Mouse (Mus musculus): ENCODE results near the gene Mrps18c.

The Mrps18c gene

DNA sequence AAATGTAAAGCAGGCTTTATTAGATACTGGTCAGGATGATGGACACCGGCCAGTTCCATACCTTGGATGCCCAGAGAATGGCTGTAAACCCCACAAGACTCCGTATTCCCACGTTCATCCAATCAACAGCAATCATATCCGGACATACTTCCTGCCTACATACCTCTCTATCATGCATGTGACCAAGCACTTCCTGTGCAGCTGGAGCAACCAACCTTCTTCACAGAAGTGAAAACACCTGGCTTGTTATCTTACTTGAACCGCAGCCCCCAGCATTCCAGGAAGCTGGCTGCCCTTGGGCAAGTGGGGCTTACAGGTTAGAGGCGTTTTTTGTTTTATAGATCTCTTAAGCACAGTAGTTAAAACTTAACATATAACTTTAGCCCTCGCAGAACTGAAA, 24.4 kb downstream of the Mrps18c start:
- in situ Hi-C loops (cut with MseI, MboI): loop anchor here in 1 of 2 experiments (5.0 kb wide), 1 partner anchor 94 kb away; no protein-coding TSS in a partner anchor

- in situ Hi-C loops (cut with MseI, MboI): no loop called here
Observed at GRCm38 (mm10) chr5:100825975-100826374, 27.5 kb downstream of the Mrps18c start.

- in situ Hi-C loops (cut with MseI, MboI): no loop called here
Observed at GRCm38 (mm10) chr5:100826531-100826930, 28.1 kb downstream of the Mrps18c start.

GRCm38 (mm10) chr5:100828701-100829100, 30.3 kb downstream of the Mrps18c start:
- in situ Hi-C loops (cut with MseI, MboI): no loop called here

- in situ Hi-C loops (cut with MseI, MboI): loop anchor here in 1 of 2 experiments (5.0 kb wide), 1 partner anchor 85 kb away; no protein-coding TSS in a partner anchor
Observed at GRCm38 (mm10) chr5:100832680-100833079, 34.3 kb downstream of the Mrps18c start.

DNA sequence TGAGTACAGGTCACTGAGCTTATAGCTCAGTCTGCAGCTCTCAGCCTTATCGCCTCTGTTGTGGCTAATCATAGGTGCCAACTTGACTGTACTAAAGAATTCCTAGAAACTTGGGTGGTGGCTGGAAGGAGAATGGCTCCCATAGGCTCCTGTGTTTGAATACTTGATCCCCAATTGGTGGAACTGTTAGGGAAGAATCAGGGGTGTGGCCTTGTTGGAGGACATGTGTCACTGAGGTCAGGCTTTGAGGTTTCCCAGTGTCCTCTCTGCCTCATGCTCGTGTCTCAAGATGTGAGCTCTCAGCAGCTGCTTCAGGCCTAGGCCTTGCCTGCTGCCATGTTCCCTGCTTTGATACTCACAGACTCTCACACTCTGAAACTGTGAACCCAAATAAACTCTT, 35.4 kb downstream of the Mrps18c start:
- in situ Hi-C loops (cut with MseI, MboI): loop anchor here in 1 of 2 experiments (5.0 kb wide), 1 partner anchor 83 kb away; no protein-coding TSS in a partner anchor

GRCm38 (mm10) chr5:100835862-100836538, 37.6 kb downstream of the Mrps18c start:
- in situ Hi-C loops (cut with MseI, MboI): no loop called here

GRCm38 (mm10) chr5:100837907-100838306, 39.5 kb downstream of the Mrps18c start:
- in situ Hi-C loops (cut with MseI, MboI): no loop called here

DNA sequence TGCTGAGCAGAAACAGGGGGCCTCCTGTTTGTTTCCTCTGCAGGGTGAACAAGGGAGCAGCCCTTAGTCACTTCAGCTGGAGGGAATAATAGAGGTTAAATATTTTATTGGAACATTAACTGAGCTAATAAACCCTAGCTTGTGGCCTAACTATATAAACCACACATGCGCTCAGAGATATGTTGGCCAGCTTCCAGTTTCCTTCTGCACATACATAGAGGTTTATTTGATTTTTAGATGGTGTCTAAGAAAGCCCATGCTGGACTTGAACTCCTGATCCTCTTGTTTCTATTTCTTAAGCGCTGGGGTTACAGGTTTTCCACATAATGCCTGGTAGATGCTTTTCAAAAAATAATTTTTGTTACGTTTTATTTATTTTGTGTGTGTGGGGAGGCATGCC, 46.1 kb downstream of the Mrps18c start:
- in situ Hi-C loops (cut with MseI, MboI): no loop called here

GRCm38 (mm10) chr5:100845485-100845847, 47.0 kb downstream of the Mrps18c start, which contains the start of gene Gpat3:
Gpat3 (plus strand) TSS chr5:100845713.
- in situ Hi-C loops (cut with MseI, MboI): no loop called here

DNA sequence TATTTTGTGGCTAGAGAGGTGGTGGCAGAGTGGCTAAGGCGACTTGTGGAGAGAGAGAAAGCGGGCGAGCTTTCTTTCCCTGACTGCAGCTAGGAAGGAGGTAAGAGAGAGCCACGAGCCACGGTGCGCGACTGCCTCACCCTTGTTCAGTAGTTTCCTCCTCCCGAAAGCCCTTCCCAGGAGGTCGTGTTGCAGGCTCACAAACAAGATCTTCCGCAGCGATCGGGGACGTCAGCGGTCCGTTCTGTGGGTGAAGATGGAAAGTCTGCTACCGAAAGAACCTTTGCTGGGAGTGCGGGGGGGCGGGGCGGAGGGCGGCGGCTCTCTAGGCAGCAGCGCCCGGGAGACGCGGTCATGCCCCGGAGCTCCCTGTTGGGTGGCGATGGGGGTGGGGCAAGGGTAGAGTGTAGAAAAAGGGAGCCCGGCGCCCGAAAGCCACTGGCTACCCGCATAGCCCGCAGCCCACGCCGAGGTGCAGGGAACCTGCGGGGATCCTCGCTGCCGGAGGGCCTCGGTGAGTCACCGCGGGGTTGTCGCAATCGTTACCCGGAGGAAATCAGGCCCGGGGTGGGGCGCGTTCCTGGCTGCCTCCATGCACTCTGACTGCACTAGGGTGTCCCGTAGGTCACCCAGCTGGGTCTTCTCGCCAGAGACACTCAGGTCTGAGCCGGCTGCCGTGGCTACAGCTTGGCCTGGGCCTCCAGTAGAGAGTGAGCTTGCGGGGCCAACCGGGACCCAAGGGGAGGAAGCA, 47.6 kb downstream of the Mrps18c start:
- in situ Hi-C loops (cut with MseI, MboI): no loop called here

- in situ Hi-C loops (cut with MseI, MboI): no loop called here
Observed at GRCm38 (mm10) chr5:100846599-100846920, 48.1 kb downstream of the Mrps18c start.

- in situ Hi-C loops (cut with MseI, MboI): no loop called here
Observed at GRCm38 (mm10) chr5:100847143-100847542, 48.7 kb downstream of the Mrps18c start.

- in situ Hi-C loops (cut with MseI, MboI): no loop called here
Observed at GRCm38 (mm10) chr5:100853963-100854362, 55.5 kb downstream of the Mrps18c start.
